Mouse (Mus musculus) spleen, adult 2 months (tissue): ENCODE measurements around the gene Tmem19. TPM values are rescaled to one million over a fixed set of nuclear protein-coding genes. Genes with fewer than 3 reads are reported as not detected.

Experiments
- DNase-seq, 2 experiments: peaks; one replicate each; pipeline versions ENCODE4 v3.0.0 to v3.0.0-alpha.2; 2012 to 2021; ENCODE audit warnings: low spot score in 2 of 2, low read depth in 1 of 2
- H3K27ac ChIP-seq: fragments of 200-500 bp; 2 replicates; pipeline ENCODE4 v1.5.1; 2012; ENCODE audit warnings: low read length, inconsistent platforms; ENCODE audit not compliant: insufficient read depth
- H3K27me3 ChIP-seq: fragments of 200-500 bp; 2 replicates; pipeline ENCODE4 v1.6.1; 2012; ENCODE audit warnings: mild to moderate bottlenecking, moderate library complexity, low read length, inconsistent platforms; ENCODE audit not compliant: control insufficient read depth, insufficient read depth
- H3K36me3 ChIP-seq: fragments of 200-500 bp; 2 replicates; pipeline ENCODE4 v1.6.1; 2012; ENCODE audit warnings: mild to moderate bottlenecking, low read length, inconsistent platforms; ENCODE audit not compliant: control insufficient read depth, insufficient read depth
- H3K4me1 ChIP-seq: fragments of 200-500 bp; 2 replicates; pipeline ENCODE4 v1.6.1; 2011; ENCODE audit warnings: inconsistent platforms; ENCODE audit not compliant: control insufficient read depth, insufficient read depth, insufficient read length
- H3K4me3 ChIP-seq: fragments of 200-500 bp; 2 replicates; pipeline ENCODE4 v1.5.1; 2011; ENCODE audit warnings: mild to moderate bottlenecking, inconsistent platforms; ENCODE audit not compliant: insufficient read depth, insufficient read length; ENCODE audit errors: extremely low read depth
- CTCF ChIP-seq: fragments of 200-500 bp; IDR thresholded peaks from 2 replicates; pipeline ENCODE4 v1.5.1; 2011; ENCODE audit warnings: mild to moderate bottlenecking, inconsistent platforms; ENCODE audit not compliant: insufficient read depth, insufficient read length, insufficient replicate concordance; ENCODE audit errors: extremely low read depth
- POLR2A ChIP-seq: fragments of 200-500 bp; IDR thresholded peaks from 2 replicates; pipeline ENCODE4 v1.6.1; 2011; ENCODE audit warnings: low read depth, low read length, inconsistent platforms
- WGBS: fragments of 180-500 bp; shearing (Covaris S2); methylation state at CpG from one replicate; pipeline ENCODE4 v1.1.7; 2018; 5-methylcytosine and 5-hydroxymethylcytosine counted together
- polyA plus RNA-seq: library from polyadenylated mRNA; depleted of rRNA; stranded (reverse); fragments of >200 nt; gene quantifications from 2 replicates; pipeline ENCODE4 v1.2.3, GENCODE M21; 2012; rRNA removed

Gene Tmem19
- polyA plus RNA-seq, result 9.5 and 10.4 TPM in 2 replicates

- Histone ChIP-seq H3K27me3 (no peaks in the 10 kb centered on the region), H3K36me3 (peaks cover 3% of the 10 kb centered on the region), H3K27ac (peak within 1 kb of the TSS; percentile 98), H3K4me1 (peaks cover 6% of the 10 kb centered on the region; the same call in 1 of the 2 replicates), H3K4me3 (peak within 1 kb of the TSS; percentile 87)
- TF ChIP-seq POLR2A, result peak; percentile 91
- TF ChIP-seq CTCF, result no peak
- under 1% methylated on average over 51 of the region's 58 CpGs for WGBS
- peak; percentile 91 to 92 for DNase-seq
These were observed at the start of gene Tmem19 for GRCm38 (mm10) chr10:115361840-115362622. Gene Tmem19, minus strand, starts transcription at chr10:115362501.

GRCm38 (mm10) chr10:115406393-115406792 lies 44.1 kb upstream of the Tmem19 start:
- H3K27ac ChIP-seq, result no peak overlapping the region

GRCm38 (mm10) chr10:115391896-115392295 lies 29.6 kb upstream of the Tmem19 start:
- TF ChIP-seq POLR2A (no peak), CTCF (no peak)
- Histone ChIP-seq H3K4me3 (no peak overlapping the region), H3K27ac (no peak overlapping the region), H3K27me3 (no peaks in the 10 kb centered on the region), H3K4me1 (no peaks in the 10 kb centered on the region), H3K36me3 (peaks cover 14% of the 10 kb centered on the region)
- no peak for DNase-seq
- WGBS, result 90% methylated on average over 1 of the region's 1 CpGs

More at GRCm38 (mm10) chr10:115406393-115406792, 44.1 kb upstream of the Tmem19 start:
- peaks cover 34% of the 10 kb centered on the region for H3K36me3 ChIP-seq
- no peaks in the 10 kb centered on the region for H3K27me3 ChIP-seq
- TF ChIP-seq POLR2A (no peak), CTCF (peak; percentile 41; the same call in 1 of the 2 replicates)
- no peak overlapping the region for H3K4me3 ChIP-seq
- 77% methylated on average over 6 of the region's 6 CpGs for WGBS
- DNase-seq, result peak in 1 of 2 experiments; percentile 59
- H3K4me1 ChIP-seq, result no peaks in the 10 kb centered on the region

GRCm38 (mm10) chr10:115391076-115391475 lies 28.8 kb upstream of the Tmem19 start:
- H3K27ac ChIP-seq, result no peak overlapping the region
- H3K4me1 ChIP-seq, result peaks cover 3% of the 10 kb centered on the region; the same call in 1 of the 2 replicates
- no peak overlapping the region for H3K4me3 ChIP-seq
- WGBS, result 94% methylated on average over 4 of the region's 4 CpGs
- no peak for TF ChIP-seq POLR2A
- TF ChIP-seq CTCF, result no peak
- peaks cover 12% of the 10 kb centered on the region for H3K36me3 ChIP-seq
- no peaks in the 10 kb centered on the region for H3K27me3 ChIP-seq
- DNase-seq, result no peak

- no peak overlapping the region for H3K4me3 ChIP-seq
- 86% methylated on average over 3 of the region's 3 CpGs for WGBS
- no peaks in the 10 kb centered on the region for H3K27me3 ChIP-seq
- DNase-seq, result no peak
- TF ChIP-seq POLR2A (no peak), CTCF (no peak)
- H3K27ac ChIP-seq, result no peak overlapping the region
- H3K4me1 ChIP-seq, result peaks cover 3% of the 10 kb centered on the region; the same call in 1 of the 2 replicates
- peaks cover 7% of the 10 kb centered on the region; the same call in 1 of the 2 replicates for H3K36me3 ChIP-seq
These were observed 25.6 kb upstream of the Tmem19 start for GRCm38 (mm10) chr10:115387891-115388290.

GRCm38 (mm10) chr10:115385018-115386002 lies 23.0 kb upstream of the Tmem19 start:
- Histone ChIP-seq H3K36me3 (peaks cover 2% of the 10 kb centered on the region; the same call in 1 of the 2 replicates), H3K27ac (peak overlapping the region; percentile 95), H3K27me3 (no peaks in the 10 kb centered on the region), H3K4me3 (peak overlapping the region; percentile 94), H3K4me1 (peaks cover 3% of the 10 kb centered on the region; the same call in 1 of the 2 replicates)
- TF ChIP-seq CTCF, result no peak
- TF ChIP-seq POLR2A, result no peak
- peak in 1 of 2 experiments; percentile 45 for DNase-seq
- under 1% methylated on average over 101 of the region's 101 CpGs for WGBS
